Mouse (Mus musculus) liver, embryonic 14.5 days (tissue): ENCODE results near the gene Cenpa.

ENCODE experiments used
- CTCF ChIP-seq: IDR thresholded peaks from 2 replicates; pipeline ENCODE4 v1.5.1; 2016; ENCODE audit warnings: antibody characterized with exemption, low read depth, control low read depth
- EP300 ChIP-seq: IDR thresholded peaks from 2 replicates; pipeline ENCODE4 v1.6.1; 2016; ENCODE audit warnings: antibody characterized with exemption, low read depth

DNA sequence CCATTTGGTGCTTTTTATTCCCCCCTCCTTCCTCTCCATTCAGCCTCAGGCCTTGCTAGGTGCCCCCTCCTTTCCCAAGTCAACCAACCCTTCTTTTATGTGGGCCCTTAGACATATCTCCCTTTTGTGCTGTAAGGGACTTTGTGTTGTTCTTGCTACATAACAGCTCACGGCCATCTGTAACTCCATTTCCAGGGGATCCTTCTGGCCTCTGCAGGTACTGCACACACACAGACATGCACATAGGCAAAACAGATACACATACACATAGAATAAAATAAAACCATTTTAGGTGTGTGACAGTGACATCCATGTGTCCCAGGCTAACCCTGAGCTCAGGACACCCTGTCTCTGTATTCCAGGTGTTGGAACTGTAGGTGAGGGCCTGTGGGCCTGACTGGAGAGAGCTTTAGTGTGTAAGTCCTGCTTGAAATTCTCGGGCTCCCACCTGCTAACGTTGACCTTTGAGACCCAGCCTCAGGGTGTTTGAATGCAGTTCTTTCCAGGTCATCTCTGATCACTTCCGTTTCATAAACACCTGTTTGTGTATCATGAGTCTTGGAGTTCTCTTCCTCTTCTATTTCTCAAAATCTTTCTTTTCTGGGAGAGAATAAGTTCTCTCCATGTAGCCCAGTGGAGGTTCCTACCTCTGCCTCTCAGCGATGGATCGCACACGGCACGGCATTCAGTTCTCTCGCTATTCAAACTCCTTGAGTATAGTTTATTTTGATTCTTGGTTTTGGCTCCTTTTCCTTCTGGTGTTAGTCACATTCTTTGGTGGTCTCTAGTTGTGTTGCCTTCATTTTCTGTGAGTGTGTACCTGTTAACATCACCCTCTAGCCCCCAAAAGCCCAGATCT is 2.3 kb downstream of the Cenpa start:
- no peak for TF ChIP-seq EP300
- peak; percentile 14; the same call in 1 of the 2 replicates for TF ChIP-seq CTCF
